Mouse (Mus musculus): ENCODE measurements around the gene Aunip.
"Not testable (repeated sequence)": the region's sequence is repeated elsewhere in the genome, so short reads cannot be mapped to it uniquely, and the experiment has no call there.

GRCm38 (mm10) chr4:134494161-134494560 lies 16.6 kb upstream of the Aunip start:
- not testable (repeated sequence) for TF ChIP-seq POLR2A (IDR thresholded peaks at IDR 0.05; ENCODE audit: low read depth, low read length); CTCF (conservative IDR thresholded peaks at IDR 0.05; ENCODE audit: insufficient read depth, insufficient read length, low read depth, low read length)

Measured in kidney, adult 2 months (tissue).